Mouse (Mus musculus) central nervous system, embryonic 11.5 days (tissue): Measurements from ENCODE around the gene Izumo1r. TPM values are rescaled to one million over a fixed set of nuclear protein-coding genes. Genes with fewer than 3 reads are reported as not detected.

ENCODE experiments used
- polyA plus RNA-seq: library from polyadenylated mRNA; depleted of rRNA; stranded (reverse); fragments of >200 nt; gene quantifications from 2 replicates; pipeline ENCODE4 v1.2.3, GENCODE M21; 2012; rRNA removed

Izumo1r gene
- polyA plus RNA-seq: 0.11 TPM in 1 of 2 replicates, not detected in the other

GRCm38 (mm10) chr9:14903581-14904378, at the start of gene Izumo1r:
Izumo1r (minus strand) TSS chr9:14903949.

GRCm38 (mm10) chr9:14859868-14860639, 43.7 kb downstream of the Izumo1r start, which contains the start of gene Gpr83:
Gpr83 (plus strand) TSS chr9:14860210.

Other genes with a start within 250 kb of the Izumo1r start
- gene Piwil4, start 163.2 kb downstream of the Izumo1r start, polyA plus RNA-seq: 0.13 and 0.17 TPM in 2 replicates
- 0.98 and 2.0 TPM in 2 replicates for gene Fut4, start 151.6 kb downstream of the Izumo1r start, polyA plus RNA-seq
- 0.15 and 0.40 TPM in 2 replicates for gene 1700012B09Rik, start 132.9 kb downstream of the Izumo1r start, polyA plus RNA-seq
- gene Mre11a, start 119.3 kb downstream of the Izumo1r start, polyA plus RNA-seq: 23.2 and 23.7 TPM in 2 replicates
- gene Ankrd49, start 119.1 kb downstream of the Izumo1r start, polyA plus RNA-seq: 33.5 and 38.4 TPM in 2 replicates
- gene Gpr83, start 43.7 kb downstream of the Izumo1r start, polyA plus RNA-seq: 0.28 and 0.47 TPM in 2 replicates
- 57.3 and 63.9 TPM in 2 replicates for gene Panx1, start 141.5 kb upstream of the Izumo1r start, polyA plus RNA-seq
- gene Hephl1, start 208.2 kb upstream of the Izumo1r start, polyA plus RNA-seq: not detected in 2 replicates